Mouse (Mus musculus) hindbrain, embryonic 11.5 days (tissue): Measurements from ENCODE around the gene Lsm7. TPM values are rescaled to one million over a fixed set of nuclear protein-coding genes. Genes with fewer than 3 reads are reported as not detected.
"Not testable (repeated sequence)": the region's sequence is repeated elsewhere in the genome, so short reads cannot be mapped to it uniquely, and the experiment has no call there.

Source experiments
- ATAC-seq: fragments of 200-750 bp; cut with Nextera tagmentation; 2 replicates; pipeline ENCODE4 v1.8.0; 2017; ENCODE audit warnings: mild to moderate bottlenecking, moderate TSS enrichment, moderate library complexity; ENCODE audit not compliant: low FRiP score
- DNase-seq: peaks from one replicate; pipeline ENCODE4 v3.0.0-alpha.2; 2015; ENCODE audit warnings: low spot score
- H3K27ac ChIP-seq: fragments of 300-500 bp; sonication (generic); 2 replicates; pipeline ENCODE4 v1.5.1; 2014; ENCODE audit warnings: mild to moderate bottlenecking, low read depth, low read length
- H3K27me3 ChIP-seq: fragments of 300-500 bp; sonication (generic); 2 replicates; pipeline ENCODE4 v1.6.1; 2014; ENCODE audit warnings: mild to moderate bottlenecking, low read length, moderate library complexity, mixed read lengths; ENCODE audit not compliant: control insufficient read depth, insufficient read depth
- H3K36me3 ChIP-seq: fragments of 300-500 bp; sonication (generic); 2 replicates; pipeline ENCODE4 v1.6.1; 2014; ENCODE audit warnings: mild to moderate bottlenecking, low read length, moderate library complexity, mixed read lengths; ENCODE audit not compliant: control insufficient read depth, insufficient read depth
- H3K4me1 ChIP-seq: fragments of 300-500 bp; sonication (generic); replicated peaks from 2 replicates; pipeline ENCODE4 v1.6.1; 2014; ENCODE audit warnings: low read length, mixed read lengths; ENCODE audit not compliant: control insufficient read depth, insufficient read depth
- H3K4me2 ChIP-seq: fragments of 300-500 bp; sonication (generic); replicated peaks from 2 replicates; pipeline ENCODE4 v1.6.1; 2014; ENCODE audit warnings: mild to moderate bottlenecking, low read depth, low read length
- H3K4me3 ChIP-seq: fragments of 300-500 bp; sonication (generic); 2 replicates; pipeline ENCODE4 v1.5.1; 2014; ENCODE audit warnings: low read depth, low read length
- H3K9ac ChIP-seq: fragments of 300-500 bp; sonication (generic); 2 replicates; pipeline ENCODE4 v1.6.1; 2014; ENCODE audit warnings: low read depth, low read length
- H3K9me3 ChIP-seq: fragments of 300-500 bp; sonication (generic); 2 replicates; pipeline ENCODE4 v1.6.1; 2016; ENCODE audit warnings: low read length; ENCODE audit not compliant: control insufficient read depth
- WGBS: fragments of 180-500 bp; shearing (Covaris S2); extraction: QIAGEN DNeasy Blood & Tissue Kit; methylation state at CpG from one replicate; pipeline ENCODE4 v1.1.7; 2014; 5-methylcytosine and 5-hydroxymethylcytosine counted together
- polyA plus RNA-seq: library from polyadenylated mRNA; unstranded; fragments of >200 nt; fragmentation: Nextera tagmentation; extraction: Ambion mirVana; gene quantifications from 2 replicates; pipeline ENCODE4 v1.2.1, GENCODE M21; 2014

Gene Lsm7
- polyA plus RNA-seq, 1 experiment from 2014 or later, result 260 TPM

- not testable (repeated sequence) for ATAC-seq, H3K4me1 ChIP-seq
Observed at GRCm38 (mm10) chr10:80817955-80818354, 37.1 kb downstream of the Lsm7 start.

DNA sequence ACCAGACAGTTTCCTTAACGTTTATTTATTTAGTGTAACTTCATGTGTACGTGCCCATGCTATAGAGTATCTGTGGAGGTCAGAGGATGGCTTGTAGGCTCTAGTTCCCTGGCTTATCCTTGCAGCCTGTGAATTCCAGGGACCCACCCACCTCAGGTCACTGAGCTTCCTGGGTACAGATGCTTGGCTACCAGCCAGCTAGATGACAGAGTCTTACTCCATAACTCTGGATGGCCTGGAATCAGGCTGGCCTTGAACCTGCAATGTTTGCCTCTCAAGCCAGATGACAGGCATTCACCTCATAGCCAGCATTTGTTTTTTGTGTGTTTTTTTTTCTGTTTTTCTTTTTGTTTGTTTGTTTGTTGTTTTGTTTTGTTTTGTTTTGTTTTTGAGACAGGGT, 37.8 kb downstream of the Lsm7 start:
- Histone ChIP-seq H3K4me2 (no peak overlapping the region), H3K36me3 (no peaks in the 10 kb centered on the region), H3K9ac (no peak overlapping the region), H3K27me3 (no peaks in the 10 kb centered on the region), H3K27ac (no peak overlapping the region), H3K4me3 (no peak overlapping the region), H3K9me3 (no peaks in the 10 kb centered on the region), H3K4me1 (no peaks in the 10 kb centered on the region)
- ATAC-seq (no peak), DNase-seq (no peak)
- WGBS, result 76% methylated on average over 2 of the region's 2 CpGs

More at GRCm38 (mm10) chr10:80817955-80818354, 37.1 kb downstream of the Lsm7 start:
- H3K9me3 ChIP-seq, DNase-seq, H3K27me3 ChIP-seq, H3K4me3 ChIP-seq, H3K4me2 ChIP-seq, H3K36me3 ChIP-seq, H3K27ac ChIP-seq, H3K9ac ChIP-seq: not testable (repeated sequence)
- WGBS, result 83% methylated on average over 7 of the region's 7 CpGs

DNA sequence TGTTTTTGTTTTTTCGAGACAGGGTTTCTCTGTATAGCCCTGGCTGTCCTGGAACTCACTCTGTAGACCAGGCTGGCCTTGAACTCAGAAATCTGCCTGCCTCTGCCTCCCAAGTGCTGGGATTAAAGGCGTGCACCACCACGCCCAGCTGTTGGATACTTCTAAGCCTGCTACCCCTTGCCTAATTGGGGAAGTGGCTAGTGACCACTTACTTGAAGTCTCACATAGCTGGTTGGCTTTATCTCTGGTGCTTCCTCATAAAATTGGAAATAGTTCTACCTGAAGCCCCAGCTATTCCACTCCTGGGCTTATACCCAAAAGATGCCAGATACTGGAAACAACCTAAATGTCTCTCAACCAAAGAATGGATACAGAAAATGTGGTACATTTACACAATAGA, 38.7 kb downstream of the Lsm7 start:
- DNase-seq, H3K27me3 ChIP-seq, H3K27ac ChIP-seq, H3K4me3 ChIP-seq, H3K9ac ChIP-seq, H3K4me2 ChIP-seq, H3K4me1 ChIP-seq, H3K36me3 ChIP-seq, ATAC-seq, H3K9me3 ChIP-seq: not testable (repeated sequence)
- 77% methylated on average over 3 of the region's 3 CpGs for WGBS

GRCm38 (mm10) chr10:80814800-80815199, 40.2 kb downstream of the Lsm7 start:
- Histone ChIP-seq H3K4me1 (peaks cover 5% of the 10 kb centered on the region; the same call in 1 of the 2 replicates), H3K27ac (no peak overlapping the region), H3K4me2 (no peak overlapping the region), H3K27me3 (peaks cover 7% of the 10 kb centered on the region), H3K4me3 (no peak overlapping the region), H3K9ac (no peak overlapping the region), H3K36me3 (no peaks in the 10 kb centered on the region), H3K9me3 (no peaks in the 10 kb centered on the region)
- WGBS, result 72% methylated on average over 7 of the region's 7 CpGs
- DNase-seq, result no peak
- no peak for ATAC-seq

- H3K36me3 ChIP-seq, result no peaks in the 10 kb centered on the region
- ATAC-seq (no peak), DNase-seq (no peak)
- WGBS, result 53% methylated on average over 4 of the region's 4 CpGs
- H3K9me3 ChIP-seq, result no peaks in the 10 kb centered on the region
- H3K4me1 ChIP-seq, result peaks cover 12% of the 10 kb centered on the region
- H3K27ac ChIP-seq, result no peak within 1 kb of the TSS
- no peak within 1 kb of the TSS; the same call in 1 of the 2 replicates for H3K4me3 ChIP-seq
- H3K27me3 ChIP-seq, result peaks cover 16% of the 10 kb centered on the region
- H3K4me2 ChIP-seq, result no peak within 1 kb of the TSS
- no peak within 1 kb of the TSS for H3K9ac ChIP-seq
Observed at GRCm38 (mm10) chr10:80813366-80813765, 41.6 kb downstream of the Lsm7 start, which contains the start of gene Jsrp1. Gene Jsrp1 (minus strand): TSS chr10:80813498.

DNA sequence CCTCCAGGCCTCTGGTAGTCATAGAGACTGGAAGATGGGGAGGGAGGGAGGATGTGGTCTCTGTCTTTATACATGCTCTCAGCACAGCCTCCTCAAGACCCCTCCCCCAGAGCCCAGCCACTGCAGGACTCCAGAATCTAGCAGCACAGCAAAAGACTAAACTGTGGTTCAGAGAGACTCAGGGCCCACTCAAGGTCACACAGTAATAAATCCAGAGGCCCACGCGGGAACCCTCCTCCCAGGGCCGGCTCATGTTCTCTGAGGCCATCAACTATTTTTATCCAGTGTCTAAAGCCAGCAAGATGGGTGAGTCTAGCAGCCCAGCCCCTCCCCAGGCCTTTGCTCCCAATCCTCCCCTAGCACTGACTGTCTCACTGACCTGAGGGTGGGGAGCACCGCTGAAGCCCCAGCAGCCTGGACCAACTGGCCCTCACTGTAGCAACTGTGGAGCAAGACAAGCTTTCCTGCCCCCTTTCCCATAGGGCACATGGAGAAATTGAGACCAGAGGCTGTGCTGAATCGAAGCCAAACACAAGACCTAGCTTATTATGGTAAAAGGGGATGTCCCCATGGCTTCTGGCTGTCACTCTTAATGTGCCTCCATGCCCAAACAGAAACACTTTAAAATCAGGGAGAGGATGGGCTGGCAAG, 42.5 kb downstream of the Lsm7 start:
- Histone ChIP-seq H3K27me3 (peaks cover 19% of the 10 kb centered on the region), H3K9me3 (no peaks in the 10 kb centered on the region), H3K9ac (no peak overlapping the region), H3K27ac (no peak overlapping the region), H3K4me3 (no peak overlapping the region), H3K4me2 (no peak overlapping the region), H3K36me3 (no peaks in the 10 kb centered on the region), H3K4me1 (peaks cover 12% of the 10 kb centered on the region)
- WGBS, result 59% methylated on average over 5 of the region's 5 CpGs
- ATAC-seq (no peak), DNase-seq (no peak)

- WGBS, result 4% methylated on average over 19 of the region's 20 CpGs
- ATAC-seq (no peak), DNase-seq (no peak)
- no peak overlapping the region for H3K9ac ChIP-seq
- H3K9me3 ChIP-seq, result no peaks in the 10 kb centered on the region
- no peaks in the 10 kb centered on the region for H3K36me3 ChIP-seq
- H3K27me3 ChIP-seq, result peaks cover 24% of the 10 kb centered on the region
- H3K4me1 ChIP-seq, result peaks cover 23% of the 10 kb centered on the region
- no peak overlapping the region for H3K4me2 ChIP-seq
- H3K4me3 ChIP-seq, result no peak overlapping the region
- no peak overlapping the region for H3K27ac ChIP-seq
Observed at GRCm38 (mm10) chr10:80810084-80810483, 44.9 kb downstream of the Lsm7 start.

- Histone ChIP-seq H3K27me3 (peaks cover 24% of the 10 kb centered on the region), H3K4me2 (peak overlapping the region; percentile 29), H3K9me3 (no peaks in the 10 kb centered on the region), H3K27ac (no peak overlapping the region), H3K9ac (no peak overlapping the region; the same call in 1 of the 2 replicates), H3K4me3 (peak overlapping the region; percentile 6; the same call in 1 of the 2 replicates), H3K4me1 (peaks cover 23% of the 10 kb centered on the region), H3K36me3 (0 out of 2 replicates have a peak, but pooled peaks cover 2% of the 10 kb centered on the region)
- WGBS, result 7% methylated on average over 18 of the region's 18 CpGs
- DNase-seq, result peak; percentile 51
- ATAC-seq, result no peak
Observed at GRCm38 (mm10) chr10:80808985-80809632, 45.9 kb downstream of the Lsm7 start.
